Mouse (Mus musculus): ENCODE data around the gene Gatad2b.
"Not testable (repeated sequence)": the region's sequence is repeated elsewhere in the genome, so short reads cannot be mapped to it uniquely, and the experiment has no call there.

Gatad2b gene

DNA sequence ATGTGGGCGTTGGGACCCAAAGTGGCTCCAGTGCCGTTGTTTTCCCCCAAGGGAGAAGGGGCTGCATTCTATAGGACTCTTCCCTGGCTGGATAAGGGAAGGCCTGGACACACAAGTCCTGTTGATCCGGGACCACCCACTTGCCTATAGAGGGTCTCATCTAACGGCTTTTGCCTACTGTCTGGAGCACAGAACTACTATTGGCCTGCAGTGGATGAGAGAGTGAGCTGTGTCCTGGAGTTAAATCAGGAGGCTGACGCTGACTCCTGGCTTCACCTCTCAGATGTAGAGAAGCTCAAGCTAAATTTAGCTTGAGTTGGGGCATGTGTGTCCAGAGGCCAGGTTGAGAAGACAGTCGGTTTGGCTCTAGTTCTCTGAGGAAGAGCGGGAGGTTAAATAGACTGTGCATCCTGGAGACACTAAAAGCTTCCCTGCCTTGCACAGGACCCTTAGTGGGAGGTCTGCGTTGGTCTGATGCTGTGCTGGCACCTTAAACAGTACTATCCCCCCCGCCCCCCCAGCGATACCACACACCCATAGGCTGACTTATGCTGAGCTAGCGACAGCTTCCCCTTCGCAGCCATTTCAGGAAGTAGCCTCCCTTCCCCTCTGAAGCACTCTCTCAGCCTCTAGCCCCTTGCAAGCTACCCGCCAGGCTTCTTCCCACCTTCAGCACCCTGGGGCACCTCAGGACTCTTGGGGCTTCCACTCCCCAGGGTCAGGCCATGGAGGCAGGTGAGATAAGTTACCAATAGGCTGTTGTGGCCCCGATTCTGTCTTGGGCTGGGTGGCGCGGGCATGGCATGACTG lies 26.8 kb upstream of the Gatad2b start:
- in situ Hi-C loops (cut with MboI, MseI), result no loop called here

DNA sequence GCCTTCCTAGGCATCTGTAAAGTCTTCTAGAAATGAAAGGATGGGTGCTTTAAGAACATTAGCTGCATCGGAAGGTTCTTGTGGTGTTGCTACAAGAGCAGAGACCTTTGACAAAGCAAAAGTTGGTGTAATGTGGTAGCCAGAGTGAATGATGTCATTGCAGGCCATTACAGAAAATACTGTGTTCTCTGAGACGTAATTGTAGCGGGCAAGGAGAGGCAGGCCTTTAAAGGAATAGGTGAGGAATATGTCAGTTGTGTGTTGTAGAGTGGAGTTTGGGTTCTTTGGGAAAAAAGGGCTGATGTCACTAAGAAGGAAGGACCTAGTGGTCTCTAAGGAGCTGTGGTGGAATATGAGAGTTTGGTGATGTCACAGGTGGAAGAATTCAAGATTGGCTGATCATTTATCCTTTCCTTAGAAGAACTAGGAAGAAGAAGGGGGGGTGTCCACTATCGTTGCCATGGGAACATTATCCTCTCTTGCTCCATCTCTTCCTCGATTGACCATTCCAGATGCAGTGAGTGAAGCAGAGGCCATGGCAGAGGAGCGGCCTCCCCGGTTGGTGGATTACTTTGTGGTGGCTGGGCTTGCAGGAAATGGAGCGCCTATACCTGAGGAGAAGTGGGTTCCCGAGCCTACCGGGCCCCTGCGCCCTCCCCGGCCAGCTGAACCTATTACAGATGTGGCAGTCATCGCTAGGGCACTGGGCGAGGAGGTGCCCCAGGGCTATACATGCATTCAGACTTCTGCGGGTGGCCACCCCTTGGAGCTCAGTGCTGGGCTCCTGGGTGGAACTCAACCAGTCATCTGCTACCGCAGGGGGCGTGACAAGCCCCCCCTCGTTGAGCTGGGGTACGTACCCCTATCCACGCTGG lies 25.8 kb upstream of the Gatad2b start:
- in situ Hi-C loops (cut with MboI, MseI), result no loop called here

DNA sequence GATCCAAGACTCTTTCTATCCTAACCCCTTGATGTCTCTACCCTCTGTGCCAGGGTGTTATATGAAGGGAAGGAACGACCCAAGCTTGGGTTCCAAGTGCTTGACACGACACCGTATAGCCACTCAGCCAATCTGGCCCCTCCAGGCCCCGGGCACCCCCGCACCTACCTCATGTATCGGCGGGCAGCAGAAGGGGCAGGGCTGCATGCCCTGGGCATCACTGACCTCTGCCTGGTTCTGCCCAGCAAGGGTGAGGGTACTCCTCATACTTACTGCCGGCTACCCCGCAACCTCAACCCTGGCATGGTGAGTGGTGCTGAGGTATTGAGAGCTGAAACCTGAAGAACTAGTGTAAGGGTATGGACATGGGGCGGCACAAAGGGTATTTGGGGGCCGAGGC lies 24.8 kb upstream of the Gatad2b start:
- in situ Hi-C loops (cut with MboI, MseI), result no loop called here

DNA sequence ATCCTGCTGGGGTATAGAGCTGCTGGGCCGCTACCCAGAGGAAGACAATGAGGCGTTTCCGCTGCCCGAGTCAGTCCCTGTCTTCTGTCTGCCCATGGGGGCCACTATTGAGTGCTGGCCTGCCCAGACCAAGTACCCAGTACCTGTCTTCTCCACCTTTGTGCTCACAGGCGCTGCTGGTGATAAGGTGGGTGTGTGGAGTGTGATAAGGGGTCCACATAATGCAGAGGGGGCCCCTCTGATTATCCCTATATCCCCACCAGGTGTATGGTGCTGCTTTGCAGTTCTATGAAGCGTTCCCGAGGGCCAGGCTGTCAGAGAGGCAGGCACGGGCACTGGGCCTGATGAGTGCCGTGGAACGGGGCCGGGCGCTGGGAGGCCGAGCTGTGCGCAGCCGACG lies 24.0 kb upstream of the Gatad2b start:
- in situ Hi-C loops (cut with MboI, MseI), result no loop called here

DNA sequence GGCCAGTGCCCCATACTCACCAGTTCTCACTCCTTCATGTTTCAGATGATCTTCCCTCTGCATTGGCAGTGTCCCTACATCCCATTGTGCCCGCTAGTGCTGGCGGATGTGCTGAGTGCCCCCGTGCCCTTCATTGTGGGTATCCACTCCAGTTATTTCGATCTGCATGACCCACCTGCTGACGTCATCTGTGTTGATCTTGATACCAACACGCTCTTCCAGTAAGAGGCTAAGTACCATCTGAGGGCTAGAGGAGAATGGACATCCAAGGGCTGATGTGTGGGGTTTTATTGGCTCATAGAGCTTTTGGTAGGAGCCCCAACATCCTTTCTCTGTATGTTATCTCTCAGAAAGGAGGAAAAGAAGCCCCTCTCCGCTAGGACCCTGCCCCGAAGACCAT lies 22.2 kb upstream of the Gatad2b start:
- in situ Hi-C loops (cut with MboI, MseI), result no loop called here

DNA sequence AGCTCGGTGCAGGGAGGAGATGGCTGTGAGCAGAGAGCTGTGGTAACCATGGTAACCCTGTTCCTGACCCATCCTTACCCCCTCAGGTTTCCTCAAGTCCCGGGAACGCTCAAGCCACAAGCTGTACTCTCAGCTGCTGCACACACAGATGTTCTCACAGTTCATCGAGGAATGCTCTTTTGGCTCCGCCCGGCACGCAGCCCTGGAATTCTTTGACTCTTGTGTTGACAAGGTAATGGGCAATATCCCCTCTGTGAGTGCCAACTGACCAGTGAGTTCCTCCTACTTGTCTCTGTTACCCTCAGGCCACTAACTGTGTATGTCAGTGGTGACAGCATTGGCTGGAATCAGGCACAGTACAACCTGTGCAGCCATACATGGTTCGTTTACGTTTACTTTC lies 20.8 kb upstream of the Gatad2b start:
- in situ Hi-C loops (cut with MboI, MseI), result no loop called here

DNA sequence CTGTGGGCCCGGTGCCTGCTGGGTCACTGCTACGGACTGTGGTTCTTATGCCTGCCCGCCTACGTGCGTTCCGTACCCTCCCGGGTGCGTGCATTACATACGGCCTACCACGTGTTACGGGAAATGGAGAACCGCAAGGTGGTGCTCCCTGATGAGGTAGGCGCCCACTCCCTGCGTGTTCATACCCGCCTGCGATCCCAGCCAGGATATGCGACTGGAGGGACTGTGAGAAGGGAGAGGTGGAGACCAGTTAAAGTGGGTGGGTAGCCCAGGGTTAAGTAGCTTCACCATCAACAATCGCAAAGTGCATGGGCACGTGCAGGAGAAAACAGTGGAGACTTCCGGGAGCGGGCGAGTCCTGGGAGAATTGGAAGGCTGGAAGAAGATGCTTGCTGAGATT lies 19.1 kb upstream of the Gatad2b start:
- in situ Hi-C loops (cut with MboI, MseI), result no loop called here

DNA sequence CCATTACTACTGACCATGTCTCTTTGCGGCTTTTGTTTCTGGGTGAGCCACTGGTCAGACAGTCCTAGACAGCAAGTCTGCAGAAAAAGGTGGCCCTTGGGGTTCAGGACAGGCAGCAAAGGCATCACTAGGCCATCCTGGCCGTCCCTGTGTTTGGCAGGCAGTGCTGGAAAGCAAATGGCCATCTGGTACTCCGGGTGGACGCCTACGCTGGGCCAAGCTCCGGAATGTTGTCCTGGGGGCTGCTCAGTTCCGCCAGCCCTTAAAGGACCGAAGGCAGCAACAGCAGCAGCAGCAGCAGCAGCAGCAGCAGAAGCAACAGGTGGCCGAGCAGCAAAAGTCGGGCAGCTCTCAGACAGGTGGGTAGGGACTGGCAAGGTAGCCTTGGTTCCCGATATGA lies 17.7 kb upstream of the Gatad2b start:
- in situ Hi-C loops (cut with MboI, MseI), result no loop called here

DNA sequence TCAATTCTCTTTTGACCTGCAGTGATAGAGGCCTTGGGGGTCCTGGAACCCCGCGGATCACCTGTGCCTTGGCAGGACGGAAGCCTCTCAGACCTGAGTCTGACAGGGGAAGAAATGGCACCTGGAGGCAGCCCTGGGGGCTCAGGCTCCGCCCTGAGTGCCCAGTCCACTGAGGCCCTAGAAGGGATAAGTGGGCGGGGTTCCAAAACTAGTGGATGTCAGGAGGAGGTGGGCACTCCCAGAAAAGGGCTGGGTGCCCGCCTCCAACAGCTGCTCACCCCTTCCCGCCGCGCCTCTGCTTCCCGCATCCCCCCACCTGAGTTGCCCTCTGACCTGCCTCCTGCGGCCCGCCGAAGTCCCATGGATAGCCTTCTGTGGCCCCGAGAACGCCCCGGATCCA lies 16.1 kb upstream of the Gatad2b start:
- in situ Hi-C loops (cut with MboI, MseI), result no loop called here

DNA sequence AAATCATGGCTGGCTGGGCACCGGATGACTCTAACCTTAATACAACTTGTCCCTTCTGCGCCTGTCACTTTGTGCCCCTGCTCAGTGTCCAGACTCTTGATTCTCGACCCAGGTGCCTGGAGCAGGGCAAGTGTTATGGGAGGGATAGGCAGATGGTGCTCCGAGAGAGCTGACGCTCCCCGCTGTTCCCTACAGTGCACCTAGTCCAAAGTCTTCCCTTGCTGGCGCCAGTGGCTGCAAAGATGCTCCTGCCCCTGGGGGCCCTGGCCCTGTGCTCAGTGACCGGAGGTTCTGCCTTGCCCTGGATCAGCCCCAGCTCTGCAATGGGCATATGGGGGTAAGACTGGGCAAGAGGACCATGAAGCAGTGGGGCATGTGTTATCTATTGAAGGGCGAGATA lies 15.2 kb upstream of the Gatad2b start:
- in situ Hi-C loops (cut with MboI, MseI), result no loop called here

DNA sequence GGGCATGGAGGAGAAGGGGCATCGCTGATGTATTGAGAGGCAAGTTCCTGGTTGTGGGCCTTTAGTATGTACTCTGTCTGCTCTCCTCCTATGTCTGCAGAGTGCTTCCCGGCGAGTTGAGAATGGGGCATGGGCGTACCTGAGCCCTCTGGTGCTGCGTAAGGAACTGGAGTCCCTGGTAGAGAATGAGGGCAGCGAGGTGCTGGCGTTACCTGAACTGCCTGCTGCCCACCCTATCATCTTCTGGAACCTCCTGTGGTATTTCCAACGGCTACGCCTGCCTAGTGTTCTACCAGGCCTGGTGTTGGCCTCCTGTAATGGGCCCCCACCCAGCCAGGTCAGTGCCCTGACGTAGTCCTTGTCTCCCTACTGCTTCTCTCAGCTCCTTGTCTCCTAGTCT lies 14.8 kb upstream of the Gatad2b start:
- in situ Hi-C loops (cut with MboI, MseI), result no loop called here

DNA sequence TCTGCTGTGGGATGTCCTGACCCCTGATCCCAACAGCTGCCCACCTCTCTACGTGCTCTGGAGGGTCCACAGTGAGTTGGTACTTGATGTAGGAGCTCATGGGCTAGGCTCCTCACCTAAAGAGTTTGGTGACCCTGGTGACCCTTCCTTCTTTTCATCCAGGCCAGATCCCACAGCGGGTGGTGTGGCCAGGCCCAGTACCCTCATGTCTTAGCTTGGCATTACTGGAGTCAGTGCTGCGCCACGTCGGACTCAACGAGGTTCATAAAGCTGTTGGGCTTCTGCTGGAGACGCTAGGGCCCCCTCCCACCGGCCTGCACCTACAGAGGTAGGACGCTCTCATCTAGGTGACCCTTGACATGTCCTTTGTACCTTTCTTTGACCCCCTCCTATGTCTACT lies 13.8 kb upstream of the Gatad2b start:
- in situ Hi-C loops (cut with MboI, MseI), result no loop called here

DNA sequence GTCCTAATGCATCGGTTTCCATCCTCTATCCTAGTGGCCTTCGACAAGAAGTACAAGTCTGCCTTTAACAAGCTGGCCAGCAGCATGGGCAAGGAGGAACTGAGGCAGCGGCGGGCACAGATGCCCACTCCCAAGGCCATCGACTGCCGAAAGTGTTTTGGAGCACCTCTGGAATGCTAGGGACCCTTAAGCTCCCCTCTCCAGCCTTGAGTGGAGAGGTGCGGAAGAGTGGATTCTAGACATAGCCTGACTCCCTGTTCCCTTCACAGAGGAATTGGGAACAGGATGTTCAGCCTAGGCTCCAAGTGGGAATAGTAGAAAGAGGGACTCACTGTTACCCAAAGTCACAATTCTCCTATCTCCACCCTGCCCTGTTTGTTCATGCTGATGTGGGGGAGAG lies 13.2 kb upstream of the Gatad2b start:
- in situ Hi-C loops (cut with MboI, MseI), result no loop called here

DNA sequence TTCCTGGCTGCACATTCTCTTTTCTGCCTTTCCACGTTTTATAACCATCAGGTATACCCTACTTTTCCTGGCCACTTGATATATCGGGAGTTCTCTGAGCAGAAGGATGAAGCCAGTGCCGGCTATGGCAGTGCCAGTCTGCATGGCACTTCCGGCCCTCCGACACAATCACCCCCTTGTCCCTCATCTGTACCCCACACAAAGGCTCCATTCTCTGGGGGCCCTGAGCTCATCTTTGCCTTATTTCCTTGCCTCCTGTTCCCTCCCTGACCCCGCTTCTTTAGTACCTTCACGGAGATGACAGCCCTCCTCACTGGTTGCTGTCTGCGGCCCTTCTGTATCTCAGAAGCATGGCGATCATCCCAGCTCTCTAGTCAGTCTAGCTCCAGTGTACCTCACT lies 12.3 kb upstream of the Gatad2b start:
- in situ Hi-C loops (cut with MboI, MseI), result no loop called here

DNA sequence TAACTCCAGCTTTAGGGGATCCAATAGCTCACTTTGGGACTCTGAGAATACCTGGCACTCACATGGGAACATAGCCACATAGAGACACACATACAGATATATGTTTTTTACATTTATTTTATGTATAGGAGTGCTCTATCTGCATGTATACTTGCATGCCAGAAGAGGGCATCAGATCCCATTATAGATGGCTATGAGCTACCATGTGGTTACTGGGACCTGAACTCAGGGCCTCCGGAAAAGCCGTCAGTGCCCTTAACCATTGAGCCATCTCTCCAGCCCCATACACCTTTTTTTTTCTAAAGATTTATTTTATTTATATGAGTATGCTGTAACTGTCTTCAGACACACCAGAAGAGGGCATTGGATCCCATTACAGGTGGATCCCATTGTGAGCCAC lies 8.8 kb upstream of the Gatad2b start:
- in situ Hi-C loops (cut with MboI, MseI), result no loop called here

DNA sequence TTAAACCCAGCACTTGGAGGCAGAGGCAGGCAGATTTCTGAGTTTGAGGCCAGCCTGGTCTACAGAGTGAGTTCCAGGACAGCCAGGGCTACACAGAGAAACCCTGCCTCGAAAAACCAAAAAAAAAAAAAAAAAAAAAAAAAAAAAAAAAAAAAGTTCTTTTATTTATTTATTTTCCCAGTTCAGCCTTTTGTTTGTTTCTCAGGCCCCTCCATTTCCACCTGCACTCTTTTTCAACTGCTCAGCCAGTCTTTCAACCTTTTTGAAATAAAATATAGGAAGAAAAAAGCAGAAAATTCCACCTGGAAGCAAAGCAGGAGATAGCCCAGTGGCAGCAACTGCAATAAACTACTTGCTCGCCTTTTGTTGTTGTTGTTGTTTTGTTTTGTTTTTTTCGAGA lies 3.6 kb upstream of the Gatad2b start:
- in situ Hi-C loops (cut with MboI, MseI), result not testable (repeated sequence)

DNA sequence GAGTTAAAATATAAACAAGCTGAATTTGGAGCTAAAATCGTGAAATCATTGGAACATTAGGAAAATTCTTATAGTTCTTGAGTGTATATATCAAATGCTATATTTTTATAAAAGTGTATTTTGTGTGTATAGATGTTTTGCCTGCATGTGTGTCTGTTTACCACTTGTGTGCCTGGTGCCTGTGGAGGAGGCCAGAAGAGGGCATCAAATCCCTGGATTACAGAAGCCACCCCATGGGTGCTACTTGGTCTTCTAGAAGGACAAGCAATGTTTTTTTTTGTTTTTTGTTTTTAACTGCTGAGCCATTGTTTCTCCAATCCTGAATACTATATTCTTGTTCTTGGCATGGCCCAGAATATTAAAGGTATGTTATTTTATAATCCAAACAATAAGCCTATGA lies 2.4 kb upstream of the Gatad2b start:
- in situ Hi-C loops (cut with MboI, MseI), result no loop called here

DNA sequence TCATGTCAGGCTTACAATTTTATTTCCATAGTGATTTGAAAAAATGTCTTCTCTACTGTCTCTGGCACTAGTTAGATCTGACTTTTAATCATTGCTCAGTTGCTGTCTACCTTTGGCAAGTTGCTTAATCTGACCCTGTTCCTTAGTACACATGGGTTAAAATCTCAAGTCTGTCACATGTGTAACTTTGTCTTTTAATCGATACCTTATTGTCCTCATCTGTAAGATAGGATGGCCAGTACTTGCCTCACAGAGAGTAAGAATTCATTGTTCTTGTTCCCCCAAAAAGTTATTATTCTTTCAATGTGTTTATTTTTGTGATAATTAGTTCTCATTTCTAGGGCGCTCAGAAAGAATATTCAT lies 1.0 kb upstream of the Gatad2b start:
- in situ Hi-C loops (cut with MboI, MseI), result no loop called here

DNA sequence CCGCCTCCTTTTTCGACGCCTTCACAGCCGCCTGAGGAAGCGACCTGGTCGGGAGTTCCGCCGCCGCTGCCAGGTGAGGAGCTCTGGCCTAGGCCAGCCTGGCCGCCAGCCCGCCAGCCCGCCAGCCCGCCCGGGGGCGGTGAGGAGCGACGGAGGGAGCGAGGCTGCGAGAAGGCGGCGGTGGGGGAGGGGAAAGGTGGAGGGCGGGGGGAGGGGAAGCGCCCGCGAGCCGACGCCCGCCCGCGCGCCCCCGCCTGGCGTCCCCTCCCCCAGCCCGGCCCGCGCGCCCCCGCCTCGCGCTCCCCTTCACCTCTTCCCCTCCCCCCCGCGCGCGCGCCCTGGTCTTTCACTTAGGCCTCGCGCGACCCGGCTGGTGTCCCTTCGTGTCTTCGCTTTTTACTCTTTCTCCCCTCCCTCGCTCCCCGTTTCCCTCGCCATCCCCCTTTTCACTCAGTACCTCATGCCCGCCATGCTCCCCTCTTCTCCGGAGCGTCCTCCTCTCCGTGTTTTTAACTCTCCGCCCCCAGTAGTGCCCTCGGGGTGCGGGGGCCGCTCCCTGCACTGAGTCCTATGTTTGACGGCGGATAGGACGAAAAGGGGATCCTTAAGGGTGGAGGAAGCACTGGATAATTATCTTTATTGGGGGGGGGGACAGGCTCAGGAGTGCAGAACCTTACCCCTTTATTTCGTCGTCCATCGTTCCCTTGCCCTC lies 530 bp downstream of the Gatad2b start:
- in situ Hi-C loops (cut with MboI, MseI), result no loop called here

DNA sequence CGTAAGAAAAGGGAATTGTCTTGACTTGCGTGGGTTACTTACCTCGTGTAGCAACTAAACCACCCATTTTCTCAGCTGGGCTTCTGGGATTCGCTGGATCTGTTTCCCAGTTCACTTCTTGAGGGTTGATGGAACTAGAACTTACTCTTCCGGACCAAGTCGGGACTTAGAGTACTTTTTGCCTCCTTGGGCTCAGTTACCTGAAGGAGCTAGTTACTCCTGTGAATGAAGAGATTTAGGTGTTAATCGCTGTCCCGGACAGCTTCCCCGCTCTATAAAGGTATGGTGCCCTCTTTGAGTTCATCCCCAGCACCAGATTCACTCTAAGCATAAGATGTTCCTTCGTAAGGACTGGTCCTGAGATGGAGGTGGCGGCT lies 1.1 kb downstream of the Gatad2b start:
- in situ Hi-C loops (cut with MboI, MseI), result no loop called here

DNA sequence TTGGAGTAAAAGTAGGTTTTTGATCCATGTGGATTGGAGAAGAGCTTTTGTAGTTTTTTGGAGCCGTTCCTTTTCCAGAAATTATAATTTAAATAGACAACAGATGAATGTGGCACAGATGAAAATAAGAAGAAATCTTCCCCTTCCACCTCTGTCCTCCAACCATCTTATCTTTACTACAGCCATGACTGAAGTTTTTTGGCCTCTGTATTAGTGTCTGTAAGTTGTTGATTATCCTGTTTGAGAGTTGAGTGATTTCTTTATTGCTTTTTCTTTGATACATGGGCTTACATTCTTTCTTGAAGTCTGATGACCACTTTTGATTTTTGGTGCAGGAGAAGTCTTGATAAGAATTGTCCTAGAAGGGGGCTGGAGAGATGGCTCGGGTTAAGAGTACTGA lies 1.7 kb downstream of the Gatad2b start:
- in situ Hi-C loops (cut with MboI, MseI), result no loop called here

DNA sequence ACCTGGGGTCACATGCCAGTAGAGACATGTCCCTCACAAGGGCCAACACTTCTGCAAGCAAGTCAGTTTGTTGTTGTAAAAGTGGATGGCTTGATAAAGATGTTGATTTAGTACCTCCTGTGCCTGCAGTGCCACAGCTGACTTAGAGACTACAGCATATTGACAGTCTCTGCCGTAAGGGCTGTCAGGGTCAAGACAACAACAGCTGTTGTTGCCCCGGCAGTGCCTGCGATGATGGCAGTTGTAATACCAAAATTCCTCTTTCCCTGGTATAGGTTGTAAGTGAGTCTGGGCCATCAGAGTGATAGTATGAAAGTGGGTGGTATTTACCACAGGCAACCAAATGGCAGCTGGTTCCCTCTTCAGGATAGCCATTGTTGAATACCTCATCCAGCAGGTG lies 12.8 kb downstream of the Gatad2b start:
- in situ Hi-C loops (cut with MboI, MseI), result no loop called here

DNA sequence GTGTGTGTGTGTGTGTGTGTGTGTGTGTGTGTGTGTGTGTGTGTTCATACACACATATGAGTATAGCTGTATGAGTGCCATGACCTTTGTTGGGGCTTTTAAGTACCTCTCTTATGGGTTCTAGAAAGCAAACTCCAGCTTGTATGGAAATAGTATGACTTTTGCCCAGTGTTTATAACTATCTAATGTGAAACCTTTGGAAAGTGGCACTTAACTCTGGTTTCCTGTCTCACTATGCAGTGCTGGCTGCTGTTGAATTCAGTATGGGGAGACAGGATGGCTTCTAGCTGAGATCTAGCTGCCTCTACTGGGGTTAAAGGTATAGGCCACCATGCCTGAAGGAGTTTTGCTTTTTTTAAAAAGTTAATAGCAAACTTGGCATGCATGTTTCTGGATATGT lies 16.6 kb downstream of the Gatad2b start:
- in situ Hi-C loops (cut with MboI, MseI), result no loop called here
